Mouse (Mus musculus) left cerebral cortex, postnatal 14 days (tissue): ENCODE results near the gene Ifitm5. TPM values are rescaled to one million over a fixed set of nuclear protein-coding genes. Genes with fewer than 3 reads are reported as not detected.
"Not testable (repeated sequence)": the region's sequence is repeated elsewhere in the genome, so short reads cannot be mapped to it uniquely, and the experiment has no call there.

ENCODE experiments used
- DNase-seq, 2 experiments: peaks; one replicate each; pipeline ENCODE4 v3.0.0; 2021 to 2022; ENCODE audit warnings: low spot score in 2 of 2, mixed read lengths in 1 of 2
- intact Hi-C: fragments of 180-260 bp; cut with DNase I; formaldehyde crosslinking; loops from one replicate; pipeline ENCODE4 v1.15.1; 2025
- long read RNA-seq, 2 experiments: library from polyadenylated mRNA; stranded (forward); transcript quantifications; one replicate each; pipeline ENCODE4 v2.0.0; 2021
- total RNA-seq, 2 experiments: library from RNA; stranded (reverse); gene quantifications; 2 replicates each; pipeline ENCODE4 v1.2.3; 2021

The Ifitm5 gene
- total RNA-seq = not detected
- long read RNA-seq, experiment 1 = 0 reads
- long read RNA-seq, experiment 2 = 0 reads

- intact Hi-C loops = no loop called here
- DNase-seq = no peak
Measured at GRCm38 (mm10) chr7:140949824-140950530, at the start of gene Ifitm5. TSS of gene Ifitm5 (minus strand) at chr7:140950291.

DNA sequence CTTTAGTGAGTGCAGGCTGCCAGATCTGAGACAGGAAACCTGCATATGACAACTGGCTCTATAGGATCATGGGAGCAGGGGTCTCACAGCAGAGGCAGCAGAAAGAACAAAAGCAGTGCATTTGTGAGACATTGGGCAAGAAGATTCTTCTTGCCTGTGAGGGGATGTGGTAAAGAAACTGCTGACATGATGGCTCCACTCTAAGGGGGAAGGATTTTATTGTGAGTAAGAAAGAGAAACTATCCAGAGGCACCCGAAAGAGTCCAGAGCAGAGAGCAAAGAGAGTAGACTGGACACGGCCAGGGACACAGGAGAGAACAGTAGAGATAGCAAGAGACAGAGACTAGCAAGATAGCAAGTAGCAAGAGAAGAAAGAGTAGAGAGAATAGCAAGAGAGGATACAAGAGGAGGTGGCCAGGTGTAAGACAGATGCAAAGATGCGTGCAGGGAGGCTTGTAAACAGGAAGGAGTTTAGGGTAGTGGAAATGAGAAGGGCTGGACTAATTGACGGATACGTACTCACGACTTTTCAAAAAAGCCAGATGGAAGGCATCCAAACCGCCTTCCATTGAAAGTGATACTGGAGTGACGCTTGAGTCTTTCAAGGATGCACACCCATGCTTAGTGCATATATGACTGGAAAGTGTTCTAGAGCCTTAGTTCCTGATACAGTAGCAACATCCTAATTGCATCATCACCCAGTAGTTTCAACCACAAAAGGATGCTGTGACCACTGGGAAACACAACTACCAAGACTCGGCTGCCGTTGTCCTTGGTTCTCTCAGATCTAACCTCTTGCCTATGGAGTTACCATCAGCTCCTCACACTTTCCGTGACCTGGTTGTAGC is 49.0 kb upstream of the Ifitm5 start:
- DNase-seq = no peak
- intact Hi-C loops = no loop called here

DNA sequence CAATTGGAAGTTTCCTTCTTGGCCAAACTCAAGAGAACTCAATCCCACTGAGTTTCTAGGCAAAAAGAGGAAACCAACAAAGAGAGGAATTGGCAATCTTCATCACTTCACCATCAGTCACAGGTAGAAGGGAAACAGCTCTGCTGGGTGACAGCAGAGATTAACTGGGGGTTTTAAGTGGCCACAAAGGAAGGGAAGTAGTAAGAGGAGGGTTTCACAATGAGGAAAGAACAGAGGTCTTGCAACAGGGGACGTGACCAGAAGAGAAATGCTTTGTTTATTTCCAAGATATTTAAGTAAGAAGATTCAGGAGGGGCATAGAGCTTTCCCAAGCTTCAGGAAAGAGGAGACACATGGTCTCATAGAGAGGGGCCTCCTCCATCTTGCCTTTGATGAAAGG is 47.7 kb upstream of the Ifitm5 start:
- DNase-seq = no peak
- intact Hi-C loops = no loop called here

GRCm38 (mm10) chr7:140991117-140991689 is 41.1 kb upstream of the Ifitm5 start:
- intact Hi-C loops = no loop called here
- DNase-seq = no peak

DNA sequence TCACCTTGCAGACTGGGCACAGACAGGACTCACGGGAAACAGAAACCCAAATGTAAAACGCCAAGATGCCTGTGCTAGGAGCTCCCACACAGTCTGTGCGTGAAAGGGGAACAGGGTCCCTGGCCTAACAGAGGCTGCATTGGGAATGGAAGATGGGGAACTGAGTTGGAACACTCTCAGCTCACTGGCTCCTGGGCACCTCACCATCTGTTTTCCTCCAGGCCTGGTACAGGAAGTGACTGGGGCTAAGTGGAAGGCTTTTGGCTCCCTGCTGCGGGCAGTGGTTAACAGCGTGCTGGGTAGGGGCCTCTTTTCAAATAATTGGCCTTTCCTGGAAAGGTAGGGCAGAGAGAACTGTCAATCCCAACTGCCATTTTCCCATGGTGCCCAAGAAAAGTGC is 40.5 kb upstream of the Ifitm5 start:
- no peak for DNase-seq
- intact Hi-C loops = no loop called here

- intact Hi-C loops = no loop called here
- no peak for DNase-seq
Measured at GRCm38 (mm10) chr7:140990185-140990584, 40.1 kb upstream of the Ifitm5 start.

DNA sequence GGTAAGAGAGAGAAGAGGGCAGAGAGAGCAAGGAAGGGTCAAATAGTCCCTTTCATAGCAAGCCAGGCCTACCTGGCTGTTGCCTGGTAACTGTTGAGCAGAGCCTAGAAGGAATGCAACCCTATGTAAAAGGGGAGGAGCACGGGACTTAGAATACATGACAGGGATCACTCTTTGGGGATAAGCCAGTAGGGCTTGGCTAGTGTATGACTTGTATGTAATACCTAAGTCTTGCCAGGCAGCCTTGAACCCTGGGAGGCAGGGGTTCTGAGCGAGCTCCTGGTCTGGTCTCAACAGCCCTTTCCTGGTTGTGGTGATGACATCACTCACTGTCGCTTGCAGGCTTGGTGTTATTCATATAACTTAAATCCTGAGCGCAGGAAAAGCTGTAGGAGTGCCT is 38.9 kb upstream of the Ifitm5 start:
- intact Hi-C loops = no loop called here
- DNase-seq = no peak

DNA sequence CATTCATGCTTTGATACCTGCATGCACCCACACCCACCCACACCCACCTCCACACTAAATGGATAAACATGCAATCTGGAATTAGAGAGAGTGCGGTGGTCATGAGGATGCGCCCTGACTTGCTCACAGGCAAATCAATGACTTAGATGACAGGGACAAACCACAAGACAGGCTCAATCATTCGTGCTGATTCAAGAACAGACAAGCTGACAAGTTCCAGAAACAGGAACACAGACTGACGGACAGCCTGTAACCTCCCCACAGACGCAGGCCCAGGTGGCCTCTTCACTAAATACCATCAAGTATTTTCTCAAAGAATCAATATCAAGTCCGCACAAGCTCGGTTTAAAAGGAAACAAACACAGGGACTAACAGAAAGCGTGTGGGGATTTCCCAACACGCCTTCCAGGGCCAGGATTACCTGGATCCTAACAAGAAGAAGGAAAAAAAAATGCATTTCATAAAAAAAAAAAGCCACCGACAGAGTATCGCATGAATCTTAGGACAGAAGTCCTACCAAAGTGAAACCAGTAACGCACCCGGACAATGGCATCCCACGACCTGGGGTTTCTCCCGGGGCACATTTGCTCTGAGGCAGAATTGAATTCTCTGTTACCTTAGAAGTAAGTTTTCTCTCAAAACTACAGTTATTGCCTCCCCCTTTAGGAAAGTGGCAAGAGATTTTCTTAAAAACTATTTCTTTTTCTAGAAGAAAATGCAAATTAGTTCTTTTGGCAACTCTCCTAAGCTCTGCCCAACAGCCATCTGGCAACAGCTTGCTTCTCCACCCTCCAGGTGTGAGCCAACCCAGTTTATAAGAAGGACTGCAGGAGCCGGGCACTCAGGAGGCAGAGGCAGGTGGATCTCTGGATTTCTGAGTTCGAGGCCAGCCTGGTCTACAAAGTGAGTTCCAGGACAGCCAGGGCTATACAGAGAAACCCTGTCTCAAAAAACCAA is 37.4 kb upstream of the Ifitm5 start:
- DNase-seq = peak; percentile 40 to 50
- intact Hi-C loops = no loop called here

GRCm38 (mm10) chr7:140982971-140983370 is 32.9 kb upstream of the Ifitm5 start:
- intact Hi-C loops = no loop called here
- DNase-seq = no peak

GRCm38 (mm10) chr7:140981704-140982103 is 31.6 kb upstream of the Ifitm5 start:
- intact Hi-C loops = no loop called here
- DNase-seq = no peak

DNA sequence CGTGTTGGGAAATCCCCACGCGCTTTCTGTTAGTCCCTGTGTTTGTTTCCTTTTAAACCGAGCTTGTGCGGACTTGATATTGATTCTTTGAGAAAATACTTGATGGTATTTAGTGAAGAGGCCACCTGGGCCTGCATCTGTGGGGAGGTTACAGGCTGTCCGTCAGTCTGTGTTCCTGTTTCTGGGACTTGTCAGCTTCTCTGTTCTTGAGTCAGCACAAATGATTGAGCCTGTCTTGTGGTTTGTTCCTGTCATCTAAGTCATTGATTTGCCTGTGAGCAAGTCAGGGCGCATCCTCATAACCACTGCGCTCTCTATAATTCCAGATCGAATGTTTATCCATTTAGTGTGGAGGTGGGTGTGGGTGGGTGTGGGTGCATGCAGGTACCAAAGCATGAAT is 26.6 kb upstream of the Ifitm5 start:
- DNase-seq, intact Hi-C loops: not testable (repeated sequence)

- DNase-seq = no peak
- intact Hi-C loops = no loop called here
Measured at GRCm38 (mm10) chr7:140975465-140975864, 25.4 kb upstream of the Ifitm5 start.

DNA sequence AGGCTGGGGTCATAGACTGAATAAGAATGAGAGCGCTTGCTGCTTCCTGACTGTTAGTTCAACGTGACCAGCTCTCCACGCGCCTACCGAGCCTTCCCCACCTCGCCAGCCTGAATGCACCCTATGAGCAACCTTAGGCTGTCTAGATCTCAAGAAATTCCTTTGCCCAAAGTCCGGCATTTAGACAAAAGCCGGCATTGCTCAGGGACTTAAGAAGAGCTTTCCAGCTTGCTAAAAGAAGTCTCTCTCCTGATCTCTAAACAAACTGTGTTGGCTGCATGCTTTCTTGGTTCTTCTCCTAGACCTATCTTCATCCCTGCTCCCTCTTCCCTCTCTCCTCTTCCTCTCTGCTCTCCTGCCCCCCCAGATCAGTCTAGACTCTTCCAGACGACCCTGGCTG is 24.8 kb upstream of the Ifitm5 start:
- intact Hi-C loops = no loop called here

DNA sequence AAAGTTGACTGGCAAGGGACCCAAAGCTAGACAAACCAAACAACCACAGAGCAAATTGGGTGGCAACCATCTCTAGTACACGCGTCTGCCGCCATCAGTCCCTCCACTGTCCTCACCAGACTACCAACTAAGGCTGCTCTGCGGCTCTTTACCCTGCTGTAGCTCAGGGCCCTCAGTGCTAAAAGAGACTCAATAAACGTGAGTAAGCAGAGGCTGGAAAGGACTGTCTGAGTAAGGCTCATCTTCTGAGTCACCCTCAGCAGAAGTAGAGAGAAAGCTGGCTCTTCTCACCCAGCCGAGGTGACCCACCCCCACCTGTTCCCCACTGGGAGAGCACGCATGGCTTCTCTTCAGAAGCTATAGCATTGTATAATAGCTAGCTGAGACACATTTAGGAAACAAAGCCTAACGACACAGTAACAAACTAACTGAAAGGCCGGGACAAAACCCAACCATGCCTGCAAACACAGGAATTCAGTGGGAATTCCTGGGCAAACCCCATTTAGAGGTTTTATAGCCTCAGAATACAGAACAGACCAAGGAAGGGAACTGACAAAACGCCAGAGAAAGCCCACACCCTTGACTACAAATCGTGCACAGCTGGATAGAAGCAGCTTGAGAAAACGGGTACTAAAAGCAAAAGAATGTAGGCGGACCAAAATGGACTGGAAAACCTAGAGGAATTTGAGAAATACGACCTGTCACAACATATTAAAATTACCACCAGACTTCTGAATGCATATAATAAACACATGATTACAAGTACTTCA is 23.5 kb upstream of the Ifitm5 start:
- peak in 1 of 2 experiments; percentile 61 for DNase-seq
- intact Hi-C loops = no loop called here

More for the DNA sequence above, 24.8 kb upstream of the Ifitm5 start:
- no peak for DNase-seq

DNA sequence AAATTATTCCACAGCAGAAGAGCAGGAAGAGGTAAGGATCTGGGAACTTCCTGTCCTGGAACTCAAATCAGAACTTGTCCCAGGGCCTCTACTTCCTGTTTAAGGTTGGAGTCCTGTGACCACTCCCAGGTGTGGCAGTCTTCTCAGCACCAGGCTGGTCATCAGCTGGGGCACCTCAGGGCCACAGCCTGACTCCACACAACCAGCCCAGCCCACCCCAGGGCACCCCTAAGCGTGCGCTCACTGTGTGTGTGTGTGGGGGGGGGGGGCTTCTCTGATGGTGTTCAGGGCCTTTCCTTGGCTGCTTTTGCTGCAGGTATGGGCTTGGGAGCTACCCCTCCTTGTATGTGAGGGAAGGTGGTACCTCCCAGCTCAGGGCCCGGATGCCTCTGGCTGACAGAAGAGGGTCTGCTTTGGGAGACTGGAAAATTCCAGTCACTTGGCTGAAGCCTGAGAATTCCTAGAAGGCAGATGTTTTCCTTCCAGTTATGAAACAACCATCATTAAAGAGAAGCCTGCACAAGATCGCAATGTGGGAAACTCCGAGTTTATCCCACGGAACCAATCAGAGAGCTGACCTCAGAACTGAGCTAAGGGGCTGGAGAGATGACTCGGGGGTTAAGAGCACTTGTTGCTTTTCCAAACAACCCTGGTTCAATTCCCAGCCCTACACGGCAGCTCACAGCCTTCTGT is 21.5 kb upstream of the Ifitm5 start:
- intact Hi-C loops = no loop called here
- DNase-seq = no peak

- intact Hi-C loops = no loop called here
Measured at GRCm38 (mm10) chr7:140970931-140971330, 20.8 kb upstream of the Ifitm5 start.

DNA sequence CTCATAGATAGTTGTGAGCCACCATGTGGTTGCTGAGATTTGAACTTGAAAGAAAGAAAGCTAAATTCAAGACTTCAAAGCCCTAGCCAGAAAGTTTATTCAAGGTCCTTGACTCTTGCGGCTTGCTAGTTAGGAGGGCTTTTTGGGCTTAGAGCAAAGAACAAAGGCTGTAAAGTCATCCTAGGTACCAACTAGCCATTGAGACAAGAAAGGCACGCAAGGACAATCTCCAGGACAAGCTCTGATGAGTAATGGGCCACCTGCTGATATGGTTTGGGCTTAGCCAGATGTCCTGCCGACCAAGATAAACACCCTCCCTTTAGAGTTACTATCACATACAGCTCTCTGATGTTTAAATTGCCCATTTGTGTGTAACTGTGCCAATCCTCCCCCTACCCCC is 18.6 kb upstream of the Ifitm5 start:
- intact Hi-C loops, DNase-seq: not testable (repeated sequence)

More at GRCm38 (mm10) chr7:140970931-140971330, 20.8 kb upstream of the Ifitm5 start:
- no peak for DNase-seq
